Mouse (Mus musculus) mesoderm, embryonic 11.5 days (tissue): Measurements from ENCODE around the gene Ifit2.

Experiments used
- DNase-seq: peaks from one replicate; pipeline ENCODE4 v3.0.0-alpha.2; 2012; ENCODE audit warnings: low read depth, low spot score

The Ifit2 gene

DNA sequence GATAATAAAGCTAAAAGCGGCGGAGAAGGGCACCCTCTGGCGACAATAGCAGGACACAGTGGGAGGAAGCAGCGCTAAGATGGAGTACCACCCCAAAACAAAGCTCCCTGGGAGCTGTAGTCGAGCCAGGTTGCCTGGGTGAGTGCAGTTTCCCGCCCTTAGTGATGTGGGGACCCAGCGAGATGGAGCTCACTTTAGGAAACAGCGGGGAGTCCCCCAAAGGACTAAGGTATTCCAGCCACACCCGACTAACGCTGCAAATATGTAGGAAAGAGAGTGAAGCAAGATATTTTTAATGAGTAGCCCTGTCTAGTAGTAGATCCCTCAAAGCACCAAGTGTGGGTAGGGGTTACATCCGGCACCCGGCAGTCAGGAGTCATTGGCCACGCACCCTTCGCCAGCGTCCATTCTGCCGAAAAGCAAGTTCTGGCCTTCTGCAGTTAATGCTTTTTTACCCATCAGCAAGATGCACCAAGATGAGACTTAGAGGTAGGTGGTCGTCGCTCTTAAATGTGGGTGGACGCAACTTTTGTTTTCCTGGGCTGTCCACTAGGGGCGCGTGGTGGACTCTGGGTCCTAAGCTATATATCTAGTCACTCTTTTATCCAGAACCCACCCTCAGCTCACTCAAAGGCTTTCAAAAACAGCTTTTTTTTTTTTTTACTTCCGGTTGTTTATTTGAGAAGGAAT lies at the start of gene Ifit2:
Ifit2 (plus strand) TSS at position 161 of the 690 bp plus-strand sequence.
- DNase-seq: peak; percentile 77

DNA sequence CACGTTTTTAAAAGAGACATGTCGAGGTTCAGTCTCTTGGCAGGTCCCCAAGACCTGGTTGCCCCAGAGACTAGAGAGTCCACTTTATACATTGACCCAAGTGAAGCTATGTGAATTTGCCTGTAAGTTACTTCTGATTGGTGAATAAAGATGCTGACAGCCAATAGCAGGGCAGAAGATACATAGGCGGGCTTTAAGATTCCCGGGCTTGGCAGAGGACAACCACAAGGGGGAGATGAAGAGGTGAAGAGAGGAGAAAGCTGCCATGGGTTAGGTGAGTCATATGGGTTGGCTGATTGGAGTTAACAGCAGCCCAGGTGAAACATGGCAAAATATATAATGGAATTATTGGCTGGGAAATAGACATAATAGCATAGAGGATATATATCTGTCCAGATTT lies 49.7 kb upstream of the Ifit2 start:
- peak; percentile 70 for DNase-seq

DNA sequence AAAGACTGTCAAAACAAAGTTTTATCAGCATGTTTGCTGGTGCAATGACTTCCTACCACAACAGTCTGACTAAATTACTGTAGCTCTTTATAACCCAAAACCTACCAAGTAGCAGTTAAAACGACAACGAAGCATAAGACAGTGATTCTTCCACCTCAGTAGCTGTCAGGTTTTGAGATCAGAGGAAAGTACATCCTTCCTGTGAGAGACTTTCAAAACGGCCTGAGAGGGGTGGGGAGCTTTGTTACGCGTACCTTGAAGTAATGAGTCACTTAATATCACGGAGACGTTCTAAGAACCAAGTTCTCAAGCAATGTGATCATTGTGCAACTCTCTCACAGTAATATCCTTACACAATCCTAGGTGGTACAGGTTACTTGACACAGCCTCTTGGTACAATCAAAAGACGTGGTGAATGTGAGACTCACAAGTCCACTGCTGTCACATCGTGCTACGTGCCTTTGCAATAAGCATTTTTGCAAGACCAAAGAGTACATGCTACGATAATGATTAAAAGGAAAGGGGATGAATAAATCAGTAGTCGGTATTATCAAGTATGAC lies 45.3 kb upstream of the Ifit2 start:
- DNase-seq: no peak

DNA sequence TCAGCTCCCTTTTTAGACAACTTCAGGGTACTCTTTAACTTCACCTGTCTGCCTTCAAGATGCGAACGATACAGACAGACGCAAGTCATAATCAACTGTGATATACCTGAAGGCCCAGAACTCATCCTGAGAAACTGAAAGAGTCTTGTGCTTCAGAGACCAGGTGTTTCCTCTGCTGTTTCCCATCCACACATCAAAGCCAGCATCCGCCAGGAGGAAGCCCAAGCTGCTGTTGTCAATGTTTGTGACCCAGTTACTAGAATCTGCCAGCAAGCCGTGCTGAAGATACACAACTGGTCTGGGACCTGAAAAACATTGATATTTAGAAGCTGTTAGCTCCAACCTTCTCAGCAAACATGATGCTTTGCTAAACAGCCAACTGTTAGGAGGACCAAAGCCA lies 39.8 kb upstream of the Ifit2 start:
- DNase-seq: no peak

DNA sequence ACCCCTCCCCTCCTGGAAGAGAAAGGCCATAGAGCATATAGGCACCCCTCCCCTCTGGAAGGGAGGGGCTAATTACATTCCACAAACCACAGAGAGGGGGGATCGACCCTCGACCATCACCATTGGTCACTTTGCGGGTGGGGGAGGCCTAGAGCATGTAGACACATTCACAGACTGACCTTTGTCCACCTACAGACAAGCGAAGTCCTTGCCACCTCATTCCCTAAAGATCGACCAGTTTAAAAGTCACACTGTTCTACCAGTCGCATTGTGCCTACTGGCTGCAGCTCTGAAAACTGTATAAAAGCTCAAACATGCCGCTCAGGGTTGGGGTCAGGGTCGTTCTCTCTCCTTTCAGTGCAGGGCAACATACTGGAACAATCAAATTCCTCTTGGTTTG lies 39.0 kb upstream of the Ifit2 start:
- DNase-seq: peak; percentile 16

DNA sequence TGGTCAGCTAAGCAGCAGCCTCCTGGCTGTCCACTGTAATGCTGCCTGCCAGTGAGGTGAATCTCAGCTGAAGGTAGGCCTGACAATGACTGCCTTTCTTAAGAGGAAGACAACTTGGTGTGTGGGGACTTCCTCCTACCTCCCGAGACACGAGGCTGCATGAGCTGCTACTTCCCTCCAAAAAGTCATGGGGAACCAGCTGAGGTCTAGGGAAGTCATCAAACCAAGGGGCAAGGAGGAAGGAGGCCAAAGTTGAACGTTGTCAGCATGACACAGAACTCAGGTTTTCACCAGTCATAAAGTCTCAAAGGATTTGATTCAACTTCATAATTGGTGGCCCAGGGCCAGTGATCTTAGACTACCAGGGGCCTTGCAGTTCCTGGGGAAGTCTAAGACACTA lies 34.8 kb upstream of the Ifit2 start:
- DNase-seq: no peak

DNA sequence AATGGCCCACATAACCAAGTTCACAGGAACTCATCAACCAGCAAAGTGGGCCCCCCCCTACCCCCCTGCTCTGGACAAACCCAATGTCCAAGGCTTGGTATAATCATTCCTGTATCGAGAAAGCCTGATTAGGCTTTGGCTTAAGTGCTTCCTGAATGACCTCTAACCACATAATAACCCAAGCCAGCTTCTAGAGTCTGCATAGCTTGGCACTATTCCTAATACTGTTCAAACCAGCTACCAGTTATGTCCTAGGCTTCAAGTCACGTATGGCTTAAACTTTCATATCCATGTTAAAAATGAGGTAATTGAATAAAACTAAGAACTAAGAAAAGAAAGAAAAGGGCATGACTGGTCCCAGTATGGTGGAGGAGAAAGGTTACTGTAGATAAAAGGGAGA lies 34.1 kb upstream of the Ifit2 start:
- no peak for DNase-seq

DNA sequence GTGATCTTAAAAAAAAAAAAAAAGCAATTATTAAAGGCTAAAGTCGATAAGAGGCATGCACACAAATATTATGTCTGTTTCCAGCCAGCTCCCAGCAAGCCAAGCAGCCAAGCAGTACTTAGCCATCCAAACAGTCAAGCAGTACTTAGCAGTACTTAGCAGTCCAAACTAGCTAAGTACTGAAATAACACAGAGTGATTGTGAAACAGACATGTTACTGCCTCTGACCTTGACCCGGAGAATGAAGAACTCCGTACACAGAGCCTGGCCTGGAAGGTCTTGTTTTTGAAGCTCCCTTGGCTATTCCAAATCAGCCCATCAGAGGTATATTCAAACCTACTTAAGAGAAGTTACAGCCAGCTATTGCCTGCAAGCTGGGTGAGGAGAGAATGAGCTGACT lies 33.3 kb upstream of the Ifit2 start:
- DNase-seq: no peak

DNA sequence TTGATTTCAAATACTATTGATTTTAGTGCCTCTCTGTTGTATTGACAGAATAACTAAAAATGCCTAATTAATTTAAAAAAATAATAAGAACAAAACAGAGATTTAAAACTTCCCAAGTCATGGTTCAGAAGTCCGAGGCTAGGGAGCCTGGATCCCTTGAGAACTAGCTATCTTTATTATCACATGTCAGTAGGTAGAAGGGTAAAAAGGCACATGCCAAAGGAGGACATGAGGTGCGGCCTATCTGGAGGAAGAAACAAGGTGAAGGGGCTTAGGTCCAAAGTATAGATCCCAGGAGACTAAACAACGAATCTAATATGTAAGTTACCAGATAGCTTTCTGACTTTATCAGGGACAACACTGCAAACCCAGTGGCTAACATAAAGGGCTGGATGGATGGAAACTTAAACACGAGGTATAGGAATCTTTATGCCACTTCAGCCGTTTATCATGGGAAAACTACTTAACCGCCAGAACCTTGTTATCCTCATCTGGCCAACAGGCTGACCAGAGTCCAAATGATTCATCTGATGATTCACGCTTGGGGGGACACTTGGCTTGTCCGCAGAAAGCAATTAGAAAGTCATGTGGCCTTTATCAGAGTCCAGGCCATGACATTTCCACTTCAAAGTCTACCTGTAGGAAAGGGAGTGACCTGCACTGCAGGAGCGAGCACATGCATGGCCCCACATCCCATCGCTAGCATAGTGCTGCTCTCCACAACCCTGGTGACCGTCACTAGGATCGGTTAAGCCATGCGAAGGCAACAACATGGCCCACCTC lies 32.5 kb upstream of the Ifit2 start:
- DNase-seq: no peak

DNA sequence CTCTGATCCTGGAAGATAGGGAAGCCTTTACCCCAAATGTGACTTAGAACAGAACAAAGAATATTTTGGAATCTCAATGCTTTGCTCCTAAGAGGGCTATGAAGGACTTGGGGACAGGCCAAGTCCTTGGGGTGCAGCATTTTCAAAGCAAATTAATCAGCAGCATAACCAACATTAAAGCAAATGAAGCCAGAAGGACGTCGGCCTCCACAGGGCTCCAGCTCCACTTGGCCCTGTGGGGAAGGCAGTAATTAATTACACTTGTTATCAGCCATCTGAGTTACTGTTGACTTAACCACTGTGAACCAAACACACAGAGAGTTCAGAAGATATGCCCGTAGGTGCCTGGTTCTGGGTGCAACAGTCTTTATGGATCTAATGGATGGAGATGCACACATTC lies 31.7 kb upstream of the Ifit2 start:
- no peak for DNase-seq

DNA sequence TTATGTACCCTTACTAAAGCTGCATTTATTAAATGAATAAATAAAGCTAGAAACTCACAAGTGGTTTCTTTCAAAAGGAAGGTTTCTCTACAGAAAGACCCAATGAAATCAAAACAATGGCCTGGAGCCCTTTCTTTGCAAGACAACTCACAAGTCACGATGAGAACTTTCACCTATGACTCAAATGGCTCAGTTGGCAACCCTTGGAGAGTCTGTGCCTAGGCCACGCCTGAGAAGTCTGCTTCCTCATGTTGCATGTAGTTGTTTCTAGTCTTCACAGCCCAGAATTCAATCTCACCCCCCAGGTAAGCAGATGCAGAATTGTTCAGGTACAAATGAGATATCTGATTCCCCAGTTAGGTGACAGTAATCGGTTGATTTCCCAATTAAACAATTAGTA lies 30.8 kb upstream of the Ifit2 start:
- DNase-seq: no peak

DNA sequence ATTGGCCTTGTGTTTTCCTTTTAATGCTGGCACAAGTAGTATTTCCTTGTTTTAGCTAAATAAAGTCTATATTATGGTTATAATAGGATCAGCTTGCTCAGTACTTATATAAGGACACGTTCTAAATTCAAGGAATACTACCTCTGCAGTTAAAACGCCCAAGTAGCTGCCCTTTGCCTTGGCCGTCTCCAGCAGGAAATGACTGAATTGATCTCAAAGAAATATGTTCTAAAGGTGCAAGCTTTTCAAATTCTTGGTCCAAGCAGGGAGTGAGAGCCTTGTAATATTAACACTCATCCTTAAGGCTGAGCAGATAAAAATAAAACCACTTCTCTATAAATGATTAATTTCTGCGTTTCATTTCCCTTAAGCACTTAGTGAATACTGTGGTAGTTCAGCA lies 30.4 kb upstream of the Ifit2 start:
- no peak for DNase-seq

DNA sequence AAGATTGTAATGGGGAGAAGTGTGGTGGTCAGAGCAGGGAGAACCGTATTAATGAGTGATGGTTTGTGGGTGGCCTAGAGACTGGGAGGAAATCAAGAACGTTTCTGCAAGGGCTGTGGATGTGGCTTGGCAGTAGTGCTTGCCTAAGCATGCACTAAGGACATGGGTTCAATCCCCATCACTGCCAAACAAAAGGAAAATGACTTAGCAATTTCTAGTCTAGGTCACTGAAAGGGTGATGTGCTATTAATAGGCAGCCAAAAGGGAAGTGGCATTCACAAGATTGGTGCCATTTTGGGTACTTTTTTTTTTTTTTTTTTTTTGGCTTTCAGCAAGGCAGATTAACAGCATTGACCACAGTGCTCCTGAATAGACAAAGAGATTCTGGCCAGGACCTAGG lies 29.1 kb upstream of the Ifit2 start:
- no peak for DNase-seq

DNA sequence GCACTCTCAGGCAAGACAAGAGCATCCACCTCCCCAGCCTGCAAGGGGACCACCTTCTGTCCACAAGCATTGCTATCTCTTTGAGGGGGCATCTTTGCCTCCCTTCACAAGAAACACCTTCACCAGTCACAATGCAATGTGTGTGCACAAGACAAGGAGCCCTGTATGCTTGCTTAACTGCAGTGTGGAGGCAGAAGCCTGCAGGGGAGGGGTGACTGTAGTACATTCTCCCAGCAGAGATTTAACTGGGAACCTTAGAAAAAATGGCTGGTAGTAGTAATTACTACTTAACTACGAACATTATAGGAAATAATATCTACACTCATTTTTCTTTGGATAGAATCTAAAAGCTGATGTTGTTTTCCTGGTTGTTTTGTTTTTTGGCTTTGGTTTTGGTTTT lies 28.5 kb upstream of the Ifit2 start:
- no peak for DNase-seq

DNA sequence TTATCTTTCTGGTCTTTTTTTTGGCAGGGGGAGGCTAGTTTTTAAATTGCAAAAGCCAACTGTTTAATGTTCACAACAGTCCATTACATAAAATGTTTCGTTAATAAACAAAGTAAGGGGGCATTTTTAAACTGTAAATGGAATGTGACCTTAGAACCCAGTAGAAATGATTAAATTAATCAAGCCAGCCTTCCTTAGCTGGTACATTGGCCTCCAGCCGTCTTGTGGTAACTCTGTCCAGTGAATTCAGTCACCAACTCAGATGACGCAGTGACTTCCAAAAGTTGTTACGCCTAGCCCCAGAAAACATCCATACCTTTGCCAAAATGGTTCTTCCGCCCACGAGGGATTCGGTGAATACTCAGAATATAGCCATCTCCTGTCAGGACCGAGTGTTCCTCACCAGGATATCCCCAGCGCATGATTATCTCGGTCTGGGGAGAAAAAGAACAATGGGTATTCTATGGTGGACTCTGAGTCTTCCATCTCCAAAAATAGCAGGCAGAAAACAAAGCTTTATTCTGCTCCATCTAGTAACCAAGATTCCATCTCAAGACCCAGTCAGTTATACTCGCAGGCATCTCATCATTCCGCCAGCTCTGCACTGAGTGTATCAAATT lies 27.3 kb upstream of the Ifit2 start:
- DNase-seq: no peak

DNA sequence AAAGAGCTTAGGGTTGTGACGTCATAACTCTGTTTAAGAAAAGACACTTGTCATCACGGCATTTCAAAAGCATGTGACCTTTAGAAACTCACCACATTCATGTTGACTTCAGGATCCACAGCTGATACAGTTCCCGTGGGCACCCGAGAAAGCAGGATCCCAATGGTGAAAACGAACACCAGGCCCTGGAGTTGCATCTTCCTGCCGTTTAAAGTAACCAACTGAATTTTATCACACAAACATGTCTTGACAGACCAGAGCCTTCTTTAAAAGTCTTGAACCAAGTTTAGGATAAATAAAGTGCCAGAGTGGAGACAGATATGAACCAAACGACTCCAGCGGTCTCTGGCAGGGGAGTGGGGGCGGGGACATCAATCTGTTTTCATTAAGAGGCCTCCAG lies 25.8 kb upstream of the Ifit2 start:
- DNase-seq: no peak

DNA sequence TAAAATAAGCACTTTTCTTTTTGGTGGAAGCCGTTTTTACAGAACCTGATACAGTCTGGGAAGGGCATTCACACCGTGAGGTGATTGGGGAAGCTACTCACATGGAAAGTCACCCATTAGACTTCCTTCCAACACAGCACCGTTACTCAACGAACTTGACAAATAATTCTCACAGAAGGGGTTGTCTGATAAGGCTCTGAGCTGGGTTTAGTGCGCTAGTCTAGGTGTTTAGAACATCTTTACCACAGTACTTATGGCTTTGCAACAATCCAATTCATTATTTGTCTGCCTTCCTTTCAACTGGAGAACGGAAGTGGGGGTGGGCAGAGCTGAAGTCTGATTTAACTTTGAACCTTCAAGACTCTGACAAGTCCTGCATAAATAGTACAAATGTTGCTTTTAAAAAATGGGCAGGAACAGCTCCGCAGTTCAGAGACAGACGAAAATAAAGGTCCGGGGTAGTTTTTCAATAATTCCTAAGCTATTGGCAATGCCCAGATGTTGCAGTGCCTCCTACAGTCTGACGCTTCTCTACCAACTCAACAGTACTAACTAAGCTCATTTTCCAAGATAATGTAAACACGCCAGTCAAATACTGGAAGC lies 24.1 kb upstream of the Ifit2 start:
- DNase-seq: peak; percentile 6

DNA sequence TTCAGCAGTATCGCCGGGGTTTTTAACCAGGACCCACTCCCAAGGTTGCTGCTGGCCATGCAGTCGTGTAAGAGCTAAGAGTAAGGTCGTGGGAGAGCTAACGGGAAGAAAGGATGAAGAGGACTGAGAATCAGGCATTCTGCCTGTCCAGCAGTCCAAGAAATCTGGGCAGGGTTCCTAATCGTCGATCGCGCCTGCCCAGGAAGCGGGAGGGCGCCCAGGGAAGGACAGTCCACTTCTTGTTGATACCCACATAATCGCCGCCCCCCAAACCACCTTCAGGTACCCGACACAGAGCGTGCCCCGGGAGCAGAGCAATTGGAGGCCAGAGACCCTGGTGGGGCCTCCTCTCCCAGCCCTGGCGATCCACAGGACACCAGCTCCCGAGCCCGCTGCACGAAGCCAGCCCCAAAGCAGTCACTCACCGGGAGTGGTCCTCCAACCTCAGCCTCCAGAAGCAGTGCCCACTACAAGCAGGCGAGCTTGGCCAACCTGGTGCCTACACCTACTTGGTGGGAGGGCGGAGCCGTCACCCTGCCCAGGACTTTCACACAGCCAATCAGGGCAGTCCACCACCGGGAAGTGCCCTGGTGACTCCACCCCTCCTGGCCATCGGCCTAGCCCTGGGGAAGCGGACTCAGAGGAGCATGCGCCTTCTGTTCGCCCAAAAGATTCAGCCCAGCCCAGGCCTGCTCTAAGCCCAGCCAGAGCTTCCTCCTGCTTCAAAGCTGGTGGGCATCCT lies 23.4 kb upstream of the Ifit2 start, which contains the start of gene Lipa:
Lipa (minus strand) TSS at position 534 of the 742 bp plus-strand sequence.
- peak; percentile 93 for DNase-seq

DNA sequence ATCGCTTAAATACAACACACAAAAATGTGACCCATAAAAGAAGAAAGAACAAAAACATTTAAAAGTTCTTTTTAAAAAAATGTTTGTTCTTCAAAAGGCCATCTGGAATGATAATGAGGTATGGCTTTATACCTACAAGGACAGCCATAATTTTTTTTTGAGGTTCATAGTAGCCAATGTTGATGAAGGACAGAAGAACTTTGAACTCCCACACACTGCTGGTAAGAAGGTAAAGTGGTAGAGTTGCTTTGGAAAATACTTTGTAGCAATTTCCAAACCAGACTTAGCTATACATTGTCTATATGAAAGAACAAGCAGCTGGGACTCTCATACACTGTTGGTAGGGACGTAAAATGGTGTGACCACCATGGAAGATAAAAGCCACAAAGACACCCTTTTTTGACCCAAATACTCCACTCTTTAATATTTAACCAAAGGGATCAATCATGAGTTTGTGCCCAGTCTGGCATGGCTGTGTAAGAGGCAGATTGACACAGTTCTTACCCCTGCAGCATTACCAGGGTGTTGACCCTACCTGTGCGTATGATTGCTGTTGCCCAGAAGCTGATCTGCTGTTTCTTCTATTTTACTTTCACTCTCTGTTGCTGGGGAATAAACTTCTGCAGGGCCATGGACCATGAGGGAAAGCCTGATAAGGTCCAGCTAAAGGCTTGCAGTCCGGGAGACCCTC lies 18.3 kb upstream of the Ifit2 start:
- no peak for DNase-seq

DNA sequence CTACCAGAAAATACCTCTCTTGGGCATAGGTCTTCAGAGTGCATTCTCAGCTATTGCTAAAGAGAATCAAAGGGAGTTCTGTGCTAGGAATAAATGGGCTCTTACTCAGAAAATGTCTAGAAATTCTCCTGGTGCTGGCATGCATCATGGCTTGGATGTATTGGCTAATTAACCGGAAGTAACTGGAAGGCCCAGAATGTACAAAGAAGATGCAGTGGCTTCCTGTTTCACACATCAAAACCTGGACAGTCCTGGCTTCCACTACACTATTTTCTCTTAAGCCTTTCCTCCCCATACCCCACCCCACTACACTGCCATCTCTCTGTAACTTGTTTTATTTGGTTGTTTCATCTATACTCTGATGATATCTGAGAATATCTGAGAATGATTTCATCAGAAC lies 11.1 kb upstream of the Ifit2 start:
- DNase-seq: no peak

DNA sequence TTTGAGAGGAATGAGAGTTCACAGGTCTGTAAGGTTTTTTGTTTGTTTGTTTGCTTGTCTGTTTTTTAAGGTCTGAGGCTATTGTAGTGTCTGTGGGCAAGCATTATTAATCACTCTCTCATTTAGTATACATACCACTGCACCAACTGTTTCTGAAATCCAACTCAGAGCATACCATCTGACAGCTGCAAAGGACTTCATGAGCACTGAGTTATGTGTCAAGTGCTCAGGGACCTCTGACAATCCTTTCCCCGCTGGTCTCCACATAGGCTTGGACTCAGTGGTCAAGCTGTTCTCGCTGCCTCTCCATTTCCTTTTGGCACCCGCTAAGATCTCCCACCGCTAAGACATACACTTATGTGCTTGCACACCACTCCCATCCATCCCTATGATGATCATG lies 4.3 kb upstream of the Ifit2 start:
- no peak for DNase-seq
